Mouse (Mus musculus) MEL (cell line): ENCODE data around the gene Tmem11. TPM values are rescaled to one million over a fixed set of nuclear protein-coding genes. Genes with fewer than 3 reads are reported as not detected.
"Not testable (repeated sequence)": the region's sequence is repeated elsewhere in the genome, so short reads cannot be mapped to it uniquely, and the experiment has no call there.

Experiments
- DNase-seq: peaks from one replicate; pipeline ENCODE4 v3.0.0; 2011; ENCODE audit warnings: low read depth, low spot score
- H3K27ac ChIP-seq: 2 replicates; pipeline ENCODE4 v1.5.1; 2012; ENCODE audit warnings: low read depth, mild to moderate bottlenecking, control low read depth, low read length, moderate library complexity; ENCODE audit not compliant: control insufficient read depth
- H3K27me3 ChIP-seq, 2 experiments: fragments of 150-350 bp in 1 of 2; sonication (generic) in 1 of 2; 2 replicates each; pipeline ENCODE4 v1.6.1; 2012; ENCODE audit warnings: low read length in 2 of 2, mild to moderate bottlenecking in 2 of 2, improper control_type of control experiment in 1 of 2, moderate library complexity in 1 of 2; ENCODE audit not compliant: insufficient read depth in 2 of 2, control insufficient read depth in 1 of 2
- H3K36me3 ChIP-seq, 2 experiments: 2 replicates each; pipeline ENCODE4 v1.6.1; 2012 to 2014; ENCODE audit warnings: low read length in 2 of 2, improper control_type of control experiment in 1 of 2, inconsistent platforms in 1 of 2, mild to moderate bottlenecking in 1 of 2; ENCODE audit not compliant: insufficient read depth in 2 of 2, control insufficient read depth in 1 of 2
- H3K4me1 ChIP-seq, 2 experiments: fragments of 150-350 bp in 1 of 2; sonication (generic) in 1 of 2; 2 replicates each; pipeline ENCODE4 v1.6.1; 2012; ENCODE audit warnings: low read length in 2 of 2, improper control_type of control experiment in 1 of 2, mild to moderate bottlenecking in 1 of 2; ENCODE audit not compliant: insufficient read depth in 2 of 2, control insufficient read depth in 1 of 2
- H3K4me3 ChIP-seq, 2 experiments: fragments of 150-350 bp in 1 of 2; sonication (generic) in 1 of 2; 2 replicates each; pipeline ENCODE4 v1.5.1; 2012; ENCODE audit warnings: low read depth in 2 of 2, low read length in 2 of 2, mild to moderate bottlenecking in 2 of 2, moderate library complexity in 2 of 2, control low read depth in 1 of 2, improper control_type of control experiment in 1 of 2; ENCODE audit not compliant: control insufficient read depth in 1 of 2, insufficient read depth in 1 of 2
- H3K79me2 ChIP-seq: 2 replicates; pipeline ENCODE4 v1.6.1; 2012; ENCODE audit warnings: mild to moderate bottlenecking, low read length, moderate library complexity; ENCODE audit not compliant: control insufficient read depth, poor library complexity, insufficient read depth
- H3K9ac ChIP-seq: 2 replicates; pipeline ENCODE4 v1.6.1; 2012; ENCODE audit warnings: low read depth, mild to moderate bottlenecking, control low read depth, low read length, moderate library complexity; ENCODE audit not compliant: control insufficient read depth, poor library complexity, severe bottlenecking
- H3K9me3 ChIP-seq: fragments of 150-350 bp; sonication (generic); replicated peaks from 2 replicates; pipeline ENCODE4 v1.6.1; 2012; ENCODE audit warnings: mild to moderate bottlenecking, low read length, improper control_type of control experiment, moderate library complexity; ENCODE audit not compliant: insufficient read depth
- CHD1 ChIP-seq: IDR thresholded peaks from 2 replicates; pipeline ENCODE4 v1.6.1; 2012; ENCODE audit warnings: low read depth, mild to moderate bottlenecking, inconsistent platforms, low read length, improper control_type of control experiment
- CHD2 ChIP-seq: IDR thresholded peaks from 2 replicates; pipeline ENCODE4 v1.6.1; 2011; ENCODE audit warnings: low read length, improper control_type of control experiment
- CTCF ChIP-seq, 3 experiments: IDR thresholded peaks in 2 of 3; conservative IDR thresholded peaks in 1 of 3; 2 replicates each; pipeline ENCODE4 v1.5.1; 2011 to 2012; ENCODE audit warnings: low read length in 3 of 3, low read depth in 2 of 3, mild to moderate bottlenecking in 2 of 3, improper control_type of control experiment in 1 of 3, inconsistent platforms in 1 of 3, mixed read lengths in 1 of 3, moderate library complexity in 1 of 3; ENCODE audit not compliant: control insufficient read depth in 1 of 3, insufficient read depth in 1 of 3, poor library complexity in 1 of 3, severe bottlenecking in 1 of 3
- ELF1 ChIP-seq: IDR thresholded peaks from 2 replicates; pipeline ENCODE4 v1.6.1; 2014; ENCODE audit warnings: low read depth, mild to moderate bottlenecking, inconsistent platforms, low read length, improper control_type of control experiment, moderate library complexity
- ETS1 ChIP-seq: IDR thresholded peaks from 2 replicates; pipeline ENCODE4 v1.6.1; 2012; ENCODE audit warnings: low read depth, mild to moderate bottlenecking, inconsistent platforms, low read length, improper control_type of control experiment, moderate library complexity
- GATA1 ChIP-seq: IDR thresholded peaks from 2 replicates; pipeline ENCODE4 v1.6.1; 2011; ENCODE audit warnings: low read depth, low read length, improper control_type of control experiment
- HCFC1 ChIP-seq: IDR thresholded peaks from 2 replicates; pipeline ENCODE4 v1.6.1; 2012; ENCODE audit warnings: low read depth, mild to moderate bottlenecking, inconsistent platforms, low read length, improper control_type of control experiment, moderate library complexity
- MAX ChIP-seq: IDR thresholded peaks from 2 replicates; pipeline ENCODE4 v1.6.1; 2011; ENCODE audit warnings: low read length, improper control_type of control experiment
- MXI1 ChIP-seq: IDR thresholded peaks from 2 replicates; pipeline ENCODE4 v1.6.1; 2011; ENCODE audit warnings: mild to moderate bottlenecking, low read depth, low read length, improper control_type of control experiment
- MYC ChIP-seq: IDR thresholded peaks from 2 replicates; pipeline ENCODE4 v1.6.1; 2011; ENCODE audit warnings: low read depth, mild to moderate bottlenecking, low read length, improper control_type of control experiment, moderate library complexity
- NELFE ChIP-seq: IDR thresholded peaks from 2 replicates; pipeline ENCODE4 v1.6.1; 2011; ENCODE audit warnings: low read depth, low read length, improper control_type of control experiment
- POLR2AphosphoS2 ChIP-seq: IDR thresholded peaks from 2 replicates; pipeline ENCODE4 v1.6.1; 2011; ENCODE audit warnings: low read length, improper control_type of control experiment
- POLR2AphosphoS5 ChIP-seq: IDR thresholded peaks from 2 replicates; pipeline ENCODE4 v1.6.1; 2012; ENCODE audit warnings: low read depth, borderline replicate concordance, mild to moderate bottlenecking, inconsistent platforms, low read length, moderate library complexity, mixed read lengths
- RCOR1 ChIP-seq: IDR thresholded peaks from 2 replicates; pipeline ENCODE4 v1.6.1; 2012; ENCODE audit warnings: low read depth, mild to moderate bottlenecking, inconsistent platforms, low read length, improper control_type of control experiment
- SIN3A ChIP-seq: IDR thresholded peaks from 2 replicates; pipeline ENCODE4 v1.6.1; 2012; ENCODE audit warnings: low read length, improper control_type of control experiment, inconsistent platforms
- SMC3 ChIP-seq: IDR thresholded peaks from 2 replicates; pipeline ENCODE4 v1.6.1; 2011; ENCODE audit warnings: low read depth, low read length, improper control_type of control experiment
- TAL1 ChIP-seq: IDR thresholded peaks from 2 replicates; pipeline ENCODE4 v1.6.1; 2012; ENCODE audit warnings: mild to moderate bottlenecking, inconsistent platforms, low read length, moderate library complexity, mixed read lengths
- TBP ChIP-seq: IDR thresholded peaks from 2 replicates; pipeline ENCODE4 v1.8.0; 2011; ENCODE audit warnings: low read depth, low read length, improper control_type of control experiment
- TCF12 ChIP-seq: IDR thresholded peaks from 2 replicates; pipeline ENCODE4 v1.6.1; 2014; ENCODE audit warnings: low read depth, mild to moderate bottlenecking, inconsistent platforms, low read length, improper control_type of control experiment, moderate library complexity
- UBTF ChIP-seq: IDR thresholded peaks from 2 replicates; pipeline ENCODE4 v1.6.1; 2012; ENCODE audit warnings: low read depth, mild to moderate bottlenecking, inconsistent platforms, low read length, improper control_type of control experiment, moderate library complexity, borderline replicate concordance; ENCODE audit not compliant: insufficient read depth
- USF2 ChIP-seq, 2 experiments: IDR thresholded peaks; 2 replicates each; pipeline ENCODE4 v1.6.1; 2011 to 2012; ENCODE audit warnings: improper control_type of control experiment in 2 of 2, low read length in 2 of 2, borderline replicate concordance in 1 of 2, inconsistent platforms in 1 of 2, low read depth in 1 of 2, mild to moderate bottlenecking in 1 of 2; ENCODE audit not compliant: insufficient read depth in 1 of 2
- ZC3H11A ChIP-seq: IDR thresholded peaks from 2 replicates; pipeline ENCODE4 v1.6.1; 2012; ENCODE audit warnings: low read depth, mild to moderate bottlenecking, inconsistent platforms, low read length, improper control_type of control experiment
- ZMIZ1 ChIP-seq: IDR thresholded peaks from 2 replicates; pipeline ENCODE4 v1.6.1; 2012; ENCODE audit warnings: low read depth, mild to moderate bottlenecking, inconsistent platforms, low read length, improper control_type of control experiment, moderate library complexity
- ZNF384 ChIP-seq: IDR thresholded peaks from 2 replicates; pipeline ENCODE4 v1.6.1; 2012; ENCODE audit warnings: low read depth, mild to moderate bottlenecking, inconsistent platforms, low read length, improper control_type of control experiment
- polyA plus RNA-seq, 2 experiments: library from polyadenylated mRNA; stranded (reverse) in 1 of 2; unstranded in 1 of 2; fragments of >175 nt in 1 of 2; fragments of >200 nt in 1 of 2; gene quantifications; 2 replicates each; pipeline versions ENCODE4 v1.2.1 to v1.2.4; 2012; ENCODE audit warnings: low replicate concordance in 2 of 2, low read depth in 1 of 2; ENCODE audit not compliant: insufficient read length in 2 of 2, insufficient read depth in 1 of 2, missing spikeins in 1 of 2
- total RNA-seq: library from RNA; depleted of rRNA; stranded (reverse); fragments of 300-350 nt; gene quantifications from 2 replicates; pipeline ENCODE4 v1.2.3, GENCODE M21; 2012

Tmem11 gene
- total and polyA plus RNA-seq, 3 experiments: 117 to 125 TPM; not detected in 1

DNA sequence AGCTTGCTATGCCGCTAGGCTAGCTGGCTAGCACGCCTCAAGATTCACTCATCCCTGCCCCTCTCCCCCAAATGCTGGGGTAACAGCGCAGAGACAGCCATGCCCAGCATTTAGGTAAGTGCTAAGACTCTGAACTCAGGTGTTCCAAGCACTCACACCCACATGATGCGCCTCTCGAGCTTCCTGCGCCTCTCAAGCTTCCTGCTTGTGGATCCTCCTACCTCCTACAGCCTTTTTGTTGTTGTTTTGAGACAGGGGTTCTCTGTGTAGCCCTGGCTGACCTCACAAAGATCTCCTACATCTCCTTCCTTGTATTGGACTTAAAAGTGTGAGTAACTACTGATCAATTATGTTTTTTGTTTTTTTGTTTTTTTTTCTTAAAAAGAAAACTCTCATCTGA, 6.0 kb downstream of the Tmem11 start:
- Histone ChIP-seq H3K79me2 (peaks cover 96% of the 10 kb centered on the region), H3K4me3 (no peak overlapping the region), H3K27me3 (no peaks in the 10 kb centered on the region), H3K9ac (no peak overlapping the region), H3K36me3 (peaks cover 22 to 35% of the 10 kb centered on the region in 2 experiments), H3K27ac (no peak overlapping the region), H3K9me3 (no peaks in the 10 kb centered on the region), H3K4me1 (peaks cover 7 to 25% of the 10 kb centered on the region in 2 experiments; a peak in 3 of 4 replicates)
- TF ChIP-seq TCF12: no peak
- no peak for TF ChIP-seq ETS1
- TF ChIP-seq HCFC1: no peak
- no peak for TF ChIP-seq USF2 (IDR thresholded peaks at IDR 0.05; ENCODE audit: borderline replicate concordance in 1 of 2, insufficient read depth in 1 of 2, low read depth in 1 of 2, low read length in 2 of 2)
- TF ChIP-seq CHD2: no peak
- no peak for TF ChIP-seq TAL1
- TF ChIP-seq ZMIZ1: no peak
- no peak for TF ChIP-seq POLR2AphosphoS2
- no peak for TF ChIP-seq POLR2AphosphoS5
- TF ChIP-seq RCOR1: no peak
- no peak for TF ChIP-seq MAX
- TF ChIP-seq ELF1: no peak
- no peak for TF ChIP-seq NELFE
- TF ChIP-seq ZNF384: no peak
- TF ChIP-seq TBP: no peak
- TF ChIP-seq GATA1: no peak
- TF ChIP-seq UBTF: no peak
- DNase-seq: no peak

DNA sequence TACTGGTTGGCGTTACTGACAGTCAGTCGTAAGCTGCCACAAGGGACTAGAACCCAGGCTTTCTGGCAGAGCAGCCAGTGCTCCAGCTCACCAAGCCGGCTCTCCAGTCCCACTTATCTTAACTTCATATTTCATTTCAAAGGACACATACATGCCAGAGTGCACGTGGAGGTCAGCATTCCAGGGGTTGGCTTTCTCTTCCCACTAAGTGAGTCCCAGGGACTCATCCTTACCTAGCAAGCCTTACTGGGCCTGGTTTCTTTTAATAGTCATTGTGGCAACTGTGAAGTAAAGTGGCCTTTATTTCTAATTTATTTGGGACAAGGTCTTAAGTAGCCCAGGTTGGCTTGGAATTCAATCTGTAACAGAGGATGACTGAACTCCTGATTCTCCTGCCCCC, 7.7 kb downstream of the Tmem11 start:
- Histone ChIP-seq H3K9ac (no peak overlapping the region), H3K9me3 (no peaks in the 10 kb centered on the region), H3K36me3 (peaks cover 13 to 39% of the 10 kb centered on the region in 2 experiments), H3K79me2 (peaks cover 96% of the 10 kb centered on the region), H3K27ac (no peak overlapping the region), H3K27me3 (no peaks in the 10 kb centered on the region), H3K4me1 (peaks cover 2 to 13% of the 10 kb centered on the region in 2 experiments; a peak in 2 of 4 replicates), H3K4me3 (no peak overlapping the region)
- DNase-seq: no peak
- no peak for TF ChIP-seq USF2 (IDR thresholded peaks at IDR 0.05; ENCODE audit: borderline replicate concordance in 1 of 2, insufficient read depth in 1 of 2, low read depth in 1 of 2, low read length in 2 of 2)
- no peak for TF ChIP-seq TAL1
- no peak for TF ChIP-seq ZC3H11A
- no peak for TF ChIP-seq MXI1
- no peak for TF ChIP-seq CHD1
- no peak for TF ChIP-seq ETS1
- no peak for TF ChIP-seq SIN3A
- no peak for TF ChIP-seq MYC
- no peak for TF ChIP-seq ZMIZ1
- no peak for TF ChIP-seq NELFE
- no peak for TF ChIP-seq CTCF (IDR thresholded peaks at IDR 0.05 in 2 of 3, conservative IDR thresholded peaks at IDR 0.05 in 1 of 3; ENCODE audit: control insufficient read depth in 1 of 3, insufficient read depth in 1 of 3, low read depth in 2 of 3, low read length in 3 of 3, poor library complexity in 1 of 3, severe bottlenecking in 1 of 3)
- no peak for TF ChIP-seq SMC3
- TF ChIP-seq UBTF: no peak

DNA sequence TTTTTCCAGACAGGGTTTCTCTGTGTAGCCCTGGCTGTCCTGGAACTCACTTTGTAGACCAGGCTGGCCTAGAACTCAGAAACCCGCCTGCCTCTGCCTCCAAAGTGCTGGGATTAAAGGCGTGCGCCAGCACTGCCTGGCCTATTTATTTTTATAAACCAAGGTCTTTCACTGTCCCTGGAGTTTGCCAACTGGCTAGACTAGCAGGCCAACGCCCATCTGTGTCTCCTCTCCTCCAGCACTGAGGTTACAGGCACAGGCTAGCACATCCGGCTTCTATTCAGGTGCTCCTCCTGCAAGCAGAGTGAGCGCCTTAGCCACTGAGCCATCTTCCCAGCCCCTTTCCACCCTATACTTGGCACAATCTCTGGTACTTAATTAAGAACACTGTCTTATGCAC, 9.6 kb downstream of the Tmem11 start:
- not testable (repeated sequence) for H3K9me3 ChIP-seq, H3K9ac ChIP-seq, H3K27ac ChIP-seq, DNase-seq, H3K27me3 ChIP-seq, H3K4me1 ChIP-seq, H3K4me3 ChIP-seq
- Histone ChIP-seq H3K79me2 (peaks cover 90% of the 10 kb centered on the region), H3K36me3 (peaks cover 0 to 37% of the 10 kb centered on the region in 2 experiments; a peak in 3 of 4 replicates)
